Mouse (Mus musculus) forebrain, embryonic 16.5 days (tissue): ENCODE data around the gene Mea1. TPM values are rescaled to one million over a fixed set of nuclear protein-coding genes. Genes with fewer than 3 reads are reported as not detected.

Source experiments
- ATAC-seq: fragments of 200-750 bp; cut with Nextera tagmentation; 2 replicates; pipeline ENCODE4 v1.8.0; 2017; ENCODE audit warnings: mild to moderate bottlenecking, moderate library complexity
- H3K27ac ChIP-seq: fragments of 300-500 bp; sonication (generic); 2 replicates; pipeline ENCODE4 v1.5.1; 2014; ENCODE audit warnings: low read length, control low read depth
- H3K27me3 ChIP-seq: fragments of 300-500 bp; sonication (generic); replicated peaks from 2 replicates; pipeline ENCODE4 v1.6.1; 2014; ENCODE audit warnings: low read length; ENCODE audit not compliant: control insufficient read depth, insufficient read depth
- H3K36me3 ChIP-seq: fragments of 300-500 bp; sonication (generic); 2 replicates; pipeline ENCODE4 v1.6.1; 2014; ENCODE audit not compliant: control insufficient read depth, insufficient read depth
- H3K4me1 ChIP-seq: fragments of 300-500 bp; sonication (generic); replicated peaks from 2 replicates; pipeline ENCODE4 v1.6.1; 2014; ENCODE audit warnings: low read length; ENCODE audit not compliant: control insufficient read depth, insufficient read depth
- H3K4me2 ChIP-seq: fragments of 300-500 bp; sonication (generic); 2 replicates; pipeline ENCODE4 v1.6.1; 2014; ENCODE audit warnings: mild to moderate bottlenecking, low read length, control low read depth
- H3K4me3 ChIP-seq: fragments of 300-500 bp; sonication (generic); replicated peaks from 2 replicates; pipeline ENCODE4 v1.5.1; 2014; ENCODE audit warnings: mild to moderate bottlenecking, low read length, control low read depth
- H3K9ac ChIP-seq: fragments of 300-500 bp; sonication (generic); replicated peaks from 2 replicates; pipeline ENCODE4 v1.6.1; 2014; ENCODE audit warnings: low read depth, low read length, control low read depth
- H3K9me3 ChIP-seq: fragments of 300-500 bp; sonication (generic); 2 replicates; pipeline ENCODE4 v1.6.1; 2016; ENCODE audit warnings: low read length; ENCODE audit not compliant: control insufficient read depth
- WGBS: fragments of 180-500 bp; shearing (Covaris S2); extraction: QIAGEN DNeasy Blood & Tissue Kit; methylation state at CpG from one replicate; pipeline ENCODE4 v1.1.7; 2014; 5-methylcytosine and 5-hydroxymethylcytosine counted together
- polyA plus RNA-seq: library from polyadenylated mRNA; unstranded; fragments of >200 nt; fragmentation: Nextera tagmentation; extraction: Ambion mirVana; gene quantifications from 2 replicates; pipeline ENCODE4 v1.2.1, GENCODE M21; 2015

Gene Mea1
- polyA plus RNA-seq, 1 experiment from 2014 or later, result 240 TPM

GRCm38 (mm10) chr17:46699912-46700311 is 21.3 kb downstream of the Mea1 start:
- 95% methylated on average over 3 of the region's 3 CpGs for WGBS
- no peak for ATAC-seq
- Histone ChIP-seq H3K4me2 (no peak overlapping the region), H3K4me3 (no peak overlapping the region), H3K27me3 (no peaks in the 10 kb centered on the region), H3K36me3 (peaks cover 2% of the 10 kb centered on the region; the same call in 1 of the 2 replicates), H3K4me1 (peaks cover 29% of the 10 kb centered on the region), H3K9me3 (no peaks in the 10 kb centered on the region), H3K27ac (no peak overlapping the region), H3K9ac (no peak overlapping the region)

GRCm38 (mm10) chr17:46701489-46701888 is 22.9 kb downstream of the Mea1 start:
- Histone ChIP-seq H3K27me3 (no peaks in the 10 kb centered on the region), H3K36me3 (peaks cover 2% of the 10 kb centered on the region; the same call in 1 of the 2 replicates), H3K9me3 (no peaks in the 10 kb centered on the region), H3K4me3 (no peak overlapping the region), H3K4me1 (peaks cover 29% of the 10 kb centered on the region), H3K4me2 (no peak overlapping the region), H3K27ac (no peak overlapping the region), H3K9ac (no peak overlapping the region)
- 75% methylated on average over 12 of the region's 12 CpGs for WGBS
- ATAC-seq, result no peak

- Histone ChIP-seq H3K9me3 (no peaks in the 10 kb centered on the region), H3K27ac (no peak overlapping the region), H3K36me3 (peaks cover 2% of the 10 kb centered on the region; the same call in 1 of the 2 replicates), H3K4me2 (no peak overlapping the region), H3K27me3 (no peaks in the 10 kb centered on the region), H3K4me3 (no peak overlapping the region), H3K4me1 (peaks cover 29% of the 10 kb centered on the region), H3K9ac (no peak overlapping the region)
- 82% methylated on average over 12 of the region's 12 CpGs for WGBS
- no peak for ATAC-seq
Observed at GRCm38 (mm10) chr17:46702100-46702499, 23.5 kb downstream of the Mea1 start.

GRCm38 (mm10) chr17:46702506-46702905 is 23.9 kb downstream of the Mea1 start:
- Histone ChIP-seq H3K27ac (no peak overlapping the region), H3K27me3 (no peaks in the 10 kb centered on the region), H3K4me2 (no peak overlapping the region), H3K9me3 (no peaks in the 10 kb centered on the region), H3K9ac (peak overlapping the region; percentile 35; the same call in 1 of the 2 replicates), H3K4me1 (peaks cover 29% of the 10 kb centered on the region), H3K4me3 (no peak overlapping the region; the same call in 1 of the 2 replicates), H3K36me3 (peaks cover 2% of the 10 kb centered on the region; the same call in 1 of the 2 replicates)
- WGBS, result 87% methylated on average over 5 of the region's 5 CpGs
- ATAC-seq, result no peak

GRCm38 (mm10) chr17:46703971-46704886 is 25.6 kb downstream of the Mea1 start:
- peak; percentile 60 for ATAC-seq
- Histone ChIP-seq H3K9me3 (no peaks in the 10 kb centered on the region), H3K36me3 (no peaks in the 10 kb centered on the region), H3K9ac (peak overlapping the region; percentile 95), H3K4me3 (peak overlapping the region; percentile 92), H3K27ac (peak overlapping the region; percentile 88), H3K4me1 (peaks cover 29% of the 10 kb centered on the region), H3K4me2 (peak overlapping the region; percentile 74), H3K27me3 (no peaks in the 10 kb centered on the region)
- 5% methylated on average over 37 of the region's 41 CpGs for WGBS

- Histone ChIP-seq H3K4me3 (peak within 1 kb of the TSS; percentile 92), H3K27ac (peak within 1 kb of the TSS; percentile 88), H3K4me2 (peak within 1 kb of the TSS; percentile 74), H3K9me3 (no peaks in the 10 kb centered on the region), H3K4me1 (peaks cover 29% of the 10 kb centered on the region), H3K27me3 (no peaks in the 10 kb centered on the region), H3K36me3 (no peaks in the 10 kb centered on the region), H3K9ac (peak within 1 kb of the TSS; percentile 95)
- peak; percentile 96 for ATAC-seq
- WGBS, result under 1% methylated on average over 48 of the region's 48 CpGs
Observed at GRCm38 (mm10) chr17:46704887-46705835, 26.6 kb downstream of the Mea1 start, which contains the start of gene Ppp2r5d. Gene Ppp2r5d (minus strand): TSS chr17:46705111.

- no peak overlapping the region for H3K27ac ChIP-seq
- peaks cover 24% of the 10 kb centered on the region for H3K4me1 ChIP-seq
- no peaks in the 10 kb centered on the region for H3K27me3 ChIP-seq
- H3K4me3 ChIP-seq, result no peak overlapping the region
- H3K9me3 ChIP-seq, result no peaks in the 10 kb centered on the region
- no peak for ATAC-seq
- H3K4me2 ChIP-seq, result no peak overlapping the region
- H3K9ac ChIP-seq, result no peak overlapping the region
- no peaks in the 10 kb centered on the region for H3K36me3 ChIP-seq
- 93% methylated on average over 14 of the region's 14 CpGs for WGBS
Observed at GRCm38 (mm10) chr17:46706375-46707089, 27.9 kb downstream of the Mea1 start.

GRCm38 (mm10) chr17:46710959-46711597 is 32.5 kb downstream of the Mea1 start, which contains the start of gene Pex6:
Gene Pex6 (plus strand): TSS chr17:46711463.
- H3K4me1 ChIP-seq, result peaks cover 13% of the 10 kb centered on the region
- peak within 1 kb of the TSS; percentile 98 for H3K4me2 ChIP-seq
- H3K4me3 ChIP-seq, result peak within 1 kb of the TSS; percentile 98
- no peaks in the 10 kb centered on the region for H3K9me3 ChIP-seq
- 8% methylated on average over 36 of the region's 36 CpGs for WGBS
- peak within 1 kb of the TSS; percentile 82 for H3K9ac ChIP-seq
- H3K36me3 ChIP-seq, result peaks cover 11% of the 10 kb centered on the region
- no peaks in the 10 kb centered on the region for H3K27me3 ChIP-seq
- ATAC-seq, result peak; percentile 95
- H3K27ac ChIP-seq, result peak within 1 kb of the TSS; percentile 73
